Mouse (Mus musculus): ENCODE measurements around the gene BC053393.

GRCm38 (mm10) chr11:46522719-46523118 lies 48.6 kb upstream of the BC053393 start:
- TF ChIP-seq CTCF (IDR thresholded peaks at IDR 0.05; ENCODE audit: insufficient read depth, low read depth, low read length) (no peak), POLR2A (IDR thresholded peaks at IDR 0.05; ENCODE audit: insufficient read depth, low read depth, low read length) (no peak)
